Mouse (Mus musculus) granulocyte monocyte progenitor cell, adult 5-6 weeks (primary cell): ENCODE data around the gene Zc3h14. TPM values are rescaled to one million over a fixed set of nuclear protein-coding genes. Genes with fewer than 3 reads are reported as not detected.

Source experiments
- ATAC-seq: replicated peaks from 2 replicates; pipeline ENCODE4 v1.8.0; 2016; ENCODE audit warnings: mild to moderate bottlenecking, moderate TSS enrichment, inconsistent platforms; ENCODE audit not compliant: poor library complexity, severe bottlenecking
- total RNA-seq, 2 experiments: library from RNA; stranded (forward) in 1 of 2; stranded (reverse) in 1 of 2; fragments of 200-712, 200-1000 nt in 1 of 2; fragments of >200 nt in 1 of 2; fragmentation: Nextera tagmentation in 1 of 2; gene quantifications; 2 replicates each; pipeline ENCODE4 v1.2.3; 2014 to 2017

Gene Zc3h14
- total RNA-seq, 2 experiments from 2014 or later, result 99.0 to 123 TPM

DNA sequence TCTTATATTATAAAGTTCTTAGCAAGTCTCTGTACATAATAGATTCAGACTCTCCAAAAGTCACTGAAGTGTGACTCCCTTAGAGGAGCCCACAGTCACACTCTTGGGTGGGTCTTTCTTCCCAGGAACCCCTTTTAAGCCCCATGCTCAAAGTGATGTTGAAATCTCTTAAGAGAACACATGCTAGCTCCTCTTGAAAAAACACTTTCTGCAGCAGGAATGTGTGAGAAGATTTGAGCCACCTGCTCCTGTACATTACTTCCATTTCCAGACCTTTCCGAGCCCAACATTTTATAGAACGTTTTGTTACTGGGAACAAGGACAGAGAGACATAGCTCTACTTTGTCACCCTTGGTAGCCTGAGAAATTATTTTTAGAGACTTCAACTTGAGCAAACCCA, 88.1 kb downstream of the Zc3h14 start:
- ATAC-seq, result no peak

GRCm38 (mm10) chr12:98835466-98835865, 88.7 kb downstream of the Zc3h14 start:
- ATAC-seq, result no peak

Other genes with a start within 250 kb of the Zc3h14 start
- gene Kcnk10, start 168.7 kb upstream of the Zc3h14 start, total RNA-seq (2014; fragmentation: Nextera tagmentation), result not detected in 2 replicates
- not detected in 2 replicates for gene Kcnk10, start 168.7 kb upstream of the Zc3h14 start, total RNA-seq (2017)
- 5.4 and 11.1 TPM in 2 replicates for gene Spata7, start 118.8 kb upstream of the Zc3h14 start, total RNA-seq (2014; fragmentation: Nextera tagmentation)
- 9.1 and 9.6 TPM in 2 replicates for gene Spata7, start 118.8 kb upstream of the Zc3h14 start, total RNA-seq (2017)
- gene Ptpn21, start 9.6 kb upstream of the Zc3h14 start, total RNA-seq (2014; fragmentation: Nextera tagmentation), result 4.7 and 7.8 TPM in 2 replicates
- 2.7 and 3.2 TPM in 2 replicates for gene Ptpn21, start 9.6 kb upstream of the Zc3h14 start, total RNA-seq (2017)
- gene Eml5, start 154.5 kb downstream of the Zc3h14 start, total RNA-seq (2014; fragmentation: Nextera tagmentation), result 27.1 and 30.5 TPM in 2 replicates
- 19.9 and 22.7 TPM in 2 replicates for gene Eml5, start 154.5 kb downstream of the Zc3h14 start, total RNA-seq (2017)
- gene Ttc8, start 173.6 kb downstream of the Zc3h14 start, total RNA-seq (2014; fragmentation: Nextera tagmentation), result 1.4 and 7.6 TPM in 2 replicates
- 4.8 and 8.9 TPM in 2 replicates for gene Ttc8, start 173.6 kb downstream of the Zc3h14 start, total RNA-seq (2017)